Mouse (Mus musculus) activated CD4-positive, CD25-positive, alpha-beta regulatory T cell, adult 4 months (primary cell): Measurements from ENCODE around the gene Zfp507. TPM values are rescaled to one million over a fixed set of nuclear protein-coding genes. Genes with fewer than 3 reads are reported as not detected.

Experiments
- ATAC-seq: one replicate; pipeline ENCODE4 v1.8.0; 2017
- polyA plus RNA-seq, 2 experiments: library from polyadenylated mRNA; unstranded; fragments of 100-300 nt; shearing (Covaris generic); gene quantifications; one replicate each; pipeline ENCODE4 v1.2.1; 2017

Gene Zfp507
- polyA plus RNA-seq = 1 to 10 TPM; 4.6 to 6.8 TPM

DNA sequence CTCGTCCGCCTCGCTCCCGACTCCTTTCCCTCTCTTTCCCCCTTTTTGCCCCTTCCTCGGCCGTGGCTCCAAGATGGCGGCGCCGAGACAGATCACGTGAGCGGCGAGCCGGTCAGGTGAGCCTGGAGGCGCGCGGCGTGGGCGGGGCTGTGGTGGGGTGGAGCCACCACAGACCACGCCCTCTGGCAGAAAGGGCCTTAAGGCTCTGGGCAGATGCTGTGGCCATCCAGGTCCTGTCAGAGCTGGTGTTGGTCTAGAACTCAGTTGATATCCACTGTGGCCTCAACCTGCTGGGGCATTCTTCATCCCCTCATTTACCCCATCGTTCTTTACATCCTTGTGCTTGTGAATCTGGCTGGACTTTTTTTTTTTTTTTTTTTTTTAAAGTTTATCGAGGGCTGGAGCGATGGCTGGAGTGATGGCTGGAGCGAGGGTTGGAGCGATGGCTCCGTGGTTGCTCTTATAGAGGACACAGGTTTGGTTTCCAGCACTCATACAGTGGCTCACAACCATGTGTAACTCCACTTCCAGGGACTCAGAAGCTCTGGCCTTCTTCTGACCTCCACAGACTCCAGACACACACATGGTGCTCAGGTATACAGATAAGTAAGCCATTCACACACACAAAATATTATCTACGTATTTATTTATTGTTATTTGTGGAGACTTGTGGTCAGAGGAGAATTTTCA is at the start of gene Zfp507:
Gene Zfp507 (minus strand): TSS at position 98 of the 690 bp plus-strand sequence.
- peak; percentile 83 for ATAC-seq

DNA sequence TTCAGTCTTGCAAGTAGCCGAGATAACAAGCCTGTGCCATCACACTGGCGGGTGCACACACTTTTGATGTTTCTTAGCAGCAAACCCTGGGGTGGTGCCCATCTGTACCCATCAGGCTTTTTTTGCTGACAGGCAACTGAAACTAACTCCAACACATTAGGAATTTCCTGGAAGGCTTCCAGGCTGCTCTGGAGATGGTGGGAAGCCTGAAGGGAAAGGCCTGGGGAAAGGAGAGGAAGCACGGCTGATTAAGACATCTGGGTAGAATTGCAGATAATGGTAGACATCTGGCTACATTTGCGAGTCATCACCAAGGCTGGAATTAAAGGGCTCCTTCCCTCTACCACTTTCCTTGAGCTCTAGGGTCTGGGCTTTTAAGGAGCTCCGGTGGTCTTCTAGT is 47.6 kb upstream of the Zfp507 start:
- ATAC-seq = no peak

DNA sequence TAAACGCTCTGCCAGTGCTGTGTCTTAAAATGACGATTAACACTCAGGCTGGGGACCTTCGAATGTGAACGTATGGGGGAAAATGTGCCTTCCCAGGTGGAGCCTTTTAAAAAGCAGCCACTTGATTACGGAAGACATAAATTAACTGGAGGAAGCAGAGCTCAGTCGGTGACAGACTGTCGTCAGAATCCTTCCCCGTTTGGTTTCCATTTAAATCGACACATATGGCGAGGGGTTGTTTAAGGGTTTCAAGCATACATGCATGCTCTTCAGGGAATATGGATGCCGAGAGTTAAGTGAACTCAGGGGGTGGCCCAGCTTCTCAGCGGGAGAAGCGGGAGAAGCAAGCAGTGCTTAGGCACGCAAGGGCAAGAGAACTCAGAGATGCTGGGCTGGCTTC is 45.7 kb upstream of the Zfp507 start:
- no peak for ATAC-seq

DNA sequence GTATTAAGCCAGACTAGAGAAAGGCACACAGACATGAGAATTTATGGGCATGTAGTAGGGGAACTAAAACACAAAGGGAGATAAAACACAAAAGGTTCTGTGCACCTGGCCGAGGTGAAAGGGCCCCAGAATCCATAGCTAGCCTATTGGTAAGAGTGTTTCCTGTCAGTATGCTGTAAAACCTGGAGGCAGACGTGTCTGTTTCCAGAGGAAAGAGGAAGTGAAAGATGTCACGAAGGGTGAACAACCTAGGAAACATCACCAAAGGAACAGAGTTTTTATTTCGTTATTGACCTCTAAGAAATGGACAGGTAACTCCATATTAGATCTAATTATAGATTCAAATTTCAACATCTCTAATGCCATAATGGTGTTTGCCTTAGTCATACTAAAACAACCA is 37.7 kb upstream of the Zfp507 start:
- no peak for ATAC-seq

DNA sequence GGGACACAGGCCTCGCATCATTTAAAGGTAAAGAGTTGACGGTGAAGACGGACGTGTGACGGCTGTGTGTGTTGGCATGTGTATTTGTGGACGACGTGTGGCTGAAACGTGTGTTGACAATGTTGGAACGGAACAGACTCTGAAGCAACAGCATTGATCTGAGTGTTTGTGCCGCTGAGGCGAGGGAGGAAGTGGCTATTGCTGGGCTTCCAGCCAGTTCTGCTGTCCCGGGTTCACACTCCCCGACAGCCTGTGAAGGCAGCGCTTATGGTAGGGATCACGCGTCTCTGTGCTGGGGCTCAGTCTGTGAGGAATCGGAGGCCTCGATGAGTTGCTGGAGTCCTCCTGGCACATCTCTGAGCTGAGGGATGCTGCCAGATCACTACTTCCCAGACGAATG is 34.0 kb upstream of the Zfp507 start:
- no peak for ATAC-seq

DNA sequence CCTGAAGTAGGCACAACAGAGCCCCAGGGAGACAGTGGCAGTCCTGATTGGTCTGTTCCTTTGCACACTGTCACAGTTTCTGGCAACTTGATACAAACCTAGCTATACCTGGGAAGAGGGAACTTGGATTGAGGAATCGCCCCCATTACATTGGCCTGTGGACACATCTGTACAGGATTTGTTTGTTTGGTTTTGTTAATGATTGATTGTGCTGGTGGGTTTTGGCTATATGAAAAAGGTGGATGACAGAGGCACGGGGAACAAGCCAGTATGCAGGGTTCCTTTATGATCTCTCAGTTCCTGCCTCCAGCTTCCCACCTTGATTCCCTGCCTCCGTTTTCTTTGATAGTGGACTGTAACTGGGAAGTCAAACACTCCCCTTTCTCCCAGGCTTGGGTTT is 33.6 kb upstream of the Zfp507 start:
- no peak for ATAC-seq

DNA sequence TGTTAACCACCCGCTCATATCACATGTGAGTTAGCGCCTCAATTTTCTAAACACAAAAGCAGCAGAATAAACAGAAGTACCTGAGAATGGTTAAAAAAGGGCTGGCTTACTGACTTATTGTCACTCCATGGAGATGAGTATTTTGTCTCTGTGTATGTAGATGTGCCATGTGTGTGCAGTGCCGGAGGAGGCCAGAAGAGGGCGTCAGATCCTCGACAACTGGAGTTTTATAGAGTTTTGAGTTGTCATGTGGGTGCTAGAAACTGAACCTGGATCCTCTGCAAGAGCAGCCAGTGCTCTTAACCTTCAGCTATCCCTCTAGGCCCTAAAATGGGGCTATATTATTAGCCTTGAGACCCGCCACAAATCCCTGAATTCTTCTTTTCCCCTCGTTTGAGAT is 27.3 kb upstream of the Zfp507 start:
- ATAC-seq = no peak

DNA sequence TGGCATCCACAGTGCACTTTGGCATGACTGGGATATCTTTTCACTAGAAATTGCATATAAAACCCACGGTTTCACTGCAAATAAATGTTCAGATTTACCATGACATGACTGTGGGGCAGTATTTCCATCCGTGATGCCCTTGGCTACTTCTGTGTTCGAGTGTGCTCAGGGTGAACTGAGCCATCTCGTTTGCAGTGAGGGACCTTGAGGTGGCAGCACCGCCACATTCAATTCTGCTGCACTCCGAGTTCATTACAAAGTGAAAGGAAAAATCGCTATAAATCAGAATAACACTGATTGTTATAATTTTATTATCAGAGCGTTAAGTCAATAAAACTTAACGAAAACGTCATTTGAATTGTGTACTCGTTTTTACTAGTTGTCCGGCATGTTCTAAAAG is 21.1 kb upstream of the Zfp507 start:
- ATAC-seq = no peak

DNA sequence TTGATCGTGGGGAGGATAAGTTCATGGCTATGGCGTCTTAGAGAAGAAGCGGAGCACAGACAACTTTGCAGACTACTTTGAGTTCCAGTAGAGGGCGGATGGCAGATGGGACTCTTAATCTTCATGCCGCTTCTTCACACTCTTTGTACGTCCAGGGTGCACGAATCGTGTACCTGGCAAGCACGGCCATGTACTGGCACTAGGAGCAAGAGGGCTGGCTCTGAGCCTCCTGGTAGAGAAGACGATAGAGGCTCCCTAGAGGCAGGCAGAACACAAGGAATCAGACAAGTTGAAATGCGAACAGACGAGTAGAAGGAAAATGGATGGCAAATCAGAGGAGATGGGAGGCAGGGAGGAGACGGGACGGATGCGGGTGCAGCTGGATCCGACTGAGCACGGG is 19.5 kb upstream of the Zfp507 start:
- ATAC-seq = no peak

DNA sequence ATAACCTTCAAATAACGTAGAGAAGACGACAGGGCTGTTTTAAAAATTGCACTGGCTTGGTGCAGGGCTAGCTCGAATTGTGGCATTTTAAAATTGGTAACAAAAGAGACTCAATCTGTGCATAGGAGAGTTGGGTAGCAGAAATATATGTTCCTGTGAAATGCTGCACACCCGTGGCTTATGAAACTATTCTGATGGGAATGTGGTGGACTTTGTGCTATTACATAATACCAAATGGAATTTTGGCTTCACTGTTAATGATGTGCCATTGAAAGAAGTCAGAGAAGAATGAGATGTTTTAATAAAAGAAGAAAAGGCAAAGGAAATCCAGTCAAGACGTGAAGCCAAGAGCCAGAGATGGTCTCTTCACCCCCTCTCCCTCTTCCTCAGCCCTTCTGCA is 18.6 kb upstream of the Zfp507 start:
- ATAC-seq = no peak

DNA sequence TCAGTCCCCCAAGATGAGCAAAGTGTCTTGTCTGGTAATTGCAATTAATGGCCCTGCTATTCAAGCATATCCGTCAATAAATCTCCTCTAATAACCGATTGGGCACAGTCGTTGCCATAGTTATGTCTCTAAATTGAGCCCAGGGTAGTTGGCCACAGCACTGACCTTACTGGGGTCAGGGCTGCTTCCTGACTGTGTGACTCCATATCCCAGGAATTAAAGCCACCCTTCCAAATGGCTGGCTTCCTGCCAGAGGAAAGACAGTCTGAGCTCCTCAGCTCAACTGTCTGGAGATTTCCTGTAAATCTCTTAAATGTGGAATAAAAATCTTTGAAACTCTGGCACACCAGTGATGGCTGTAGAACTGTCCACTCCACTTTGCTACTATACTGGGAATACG is 16.7 kb upstream of the Zfp507 start:
- ATAC-seq = no peak

DNA sequence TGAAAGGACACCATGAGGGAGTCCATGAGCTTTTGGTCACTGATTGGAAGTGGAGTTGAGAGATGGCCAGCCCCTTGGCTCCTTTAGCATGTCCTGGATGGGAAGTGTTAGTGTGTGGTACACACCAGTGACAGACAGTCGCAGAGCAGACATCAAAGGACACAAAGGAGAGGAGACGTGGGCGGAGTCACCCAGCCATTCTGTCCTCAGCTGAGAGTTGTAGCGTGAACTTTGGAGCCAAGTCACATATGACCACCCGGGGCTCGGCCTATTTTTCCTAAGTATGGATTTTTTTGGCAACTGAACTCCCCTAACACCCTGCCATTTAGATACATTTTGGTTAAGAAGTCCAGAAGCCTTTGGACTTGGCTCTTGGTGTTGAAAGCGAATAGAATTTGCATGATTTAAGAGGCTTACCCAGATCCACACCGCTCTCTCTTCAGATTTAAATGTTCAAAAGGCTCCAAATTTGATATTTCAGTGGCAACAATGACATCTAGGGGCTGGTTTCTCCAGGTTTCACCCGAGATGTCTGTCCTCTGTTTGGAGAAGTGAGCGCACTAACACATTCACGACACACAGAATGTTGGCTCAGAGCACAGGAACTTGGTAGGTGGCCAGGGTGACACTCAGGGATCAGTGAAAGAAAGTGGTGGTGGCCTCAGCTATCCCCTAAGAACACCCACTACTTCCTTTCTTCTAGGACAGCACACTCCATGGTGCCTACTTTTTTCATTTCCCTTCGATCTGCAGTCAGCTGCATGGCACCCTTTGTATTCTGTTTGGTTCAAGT is 12.2 kb upstream of the Zfp507 start:
- ATAC-seq = no peak

DNA sequence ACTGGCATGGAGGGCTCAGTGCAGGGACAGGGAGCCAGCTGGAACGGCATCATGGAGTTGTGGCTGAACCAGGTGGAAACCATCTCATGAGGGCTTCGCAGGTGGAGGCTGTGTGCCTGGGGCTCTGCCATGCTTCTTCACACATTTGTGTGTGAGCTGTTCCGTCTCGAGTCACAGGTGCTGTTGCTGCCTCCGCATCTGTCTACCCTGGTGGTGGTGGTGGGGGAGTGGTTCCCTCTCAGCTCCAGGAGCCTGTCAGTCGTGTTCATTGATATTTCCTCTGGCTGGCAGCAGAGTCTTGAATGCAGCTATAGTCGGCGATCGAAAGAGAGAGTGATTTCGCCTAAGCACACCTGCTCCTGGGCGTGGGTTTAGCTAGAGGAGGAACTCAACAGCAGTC is 10.5 kb upstream of the Zfp507 start:
- no peak for ATAC-seq

DNA sequence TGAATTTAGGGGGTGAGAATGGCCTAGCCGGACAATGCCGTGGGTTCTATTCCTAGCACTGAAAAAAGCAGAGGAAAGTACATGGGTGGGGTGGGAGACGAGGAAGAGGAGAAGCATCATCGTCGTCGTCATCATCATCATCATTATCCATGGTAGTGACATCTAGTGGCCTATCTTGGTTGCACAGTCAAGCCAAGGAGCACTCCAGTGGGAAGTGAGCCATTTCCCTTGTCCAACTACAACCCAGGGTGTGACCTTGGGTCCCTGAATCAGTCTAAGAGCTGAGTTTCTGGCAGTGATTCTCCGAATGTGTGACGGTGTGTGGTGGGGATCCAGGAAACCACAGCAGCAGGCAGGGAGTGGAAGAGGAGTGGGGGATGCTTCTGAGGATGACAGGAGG is 7.9 kb upstream of the Zfp507 start:
- ATAC-seq = no peak

DNA sequence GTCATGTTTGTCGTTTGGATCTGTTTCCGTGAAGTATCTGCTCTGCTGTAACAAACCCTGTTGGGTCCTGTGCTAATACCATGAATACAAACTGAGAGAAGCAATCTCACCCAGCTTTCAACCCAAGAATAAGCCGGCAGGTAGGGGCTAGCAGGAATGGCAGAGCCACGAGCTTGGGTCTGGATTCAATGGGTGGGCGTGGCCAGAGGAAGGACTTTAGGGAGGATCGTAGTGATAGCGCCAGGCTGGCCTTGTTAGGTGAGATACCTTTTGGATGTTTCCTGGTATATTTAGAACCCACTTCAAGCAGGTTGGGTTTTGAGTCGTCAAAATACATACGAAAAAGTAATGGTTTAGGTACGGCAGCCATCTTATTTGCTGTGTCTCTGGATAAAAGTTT is 1.4 kb upstream of the Zfp507 start:
- no peak for ATAC-seq

DNA sequence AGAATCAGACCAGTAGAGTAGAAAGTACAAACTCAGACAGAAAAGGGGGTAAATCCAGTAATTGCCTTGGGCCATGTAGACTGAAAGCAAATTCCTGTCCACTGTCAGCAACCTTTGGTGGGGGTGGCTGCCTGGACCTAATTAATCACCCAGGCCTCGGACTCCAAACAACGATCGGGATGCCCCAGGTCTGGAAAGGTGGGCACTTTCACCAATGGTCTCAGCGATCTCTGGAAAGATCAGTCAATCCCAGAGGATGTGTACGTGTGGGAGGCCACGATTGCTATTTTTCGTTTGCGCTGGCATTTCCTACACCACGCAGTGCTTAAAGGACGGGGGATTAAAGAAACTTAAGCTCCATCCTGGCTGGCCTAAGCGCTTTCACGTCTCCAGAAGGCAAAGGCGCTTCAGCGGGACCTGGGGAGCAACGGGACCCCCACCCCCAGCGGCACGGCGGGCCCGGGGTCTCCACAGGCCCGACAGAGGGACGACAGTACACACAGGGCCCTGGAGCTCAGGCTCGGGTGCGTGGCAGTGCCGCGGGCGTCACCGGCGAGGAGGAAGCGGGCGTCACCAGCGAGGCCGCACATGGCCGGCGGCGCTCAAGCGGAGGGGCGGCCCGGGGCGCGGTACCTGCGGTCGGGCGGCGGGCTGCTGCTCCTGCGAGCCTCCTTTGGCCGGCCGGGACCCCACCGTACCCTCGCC is 450 bp downstream of the Zfp507 start:
- ATAC-seq = peak; percentile 88

DNA sequence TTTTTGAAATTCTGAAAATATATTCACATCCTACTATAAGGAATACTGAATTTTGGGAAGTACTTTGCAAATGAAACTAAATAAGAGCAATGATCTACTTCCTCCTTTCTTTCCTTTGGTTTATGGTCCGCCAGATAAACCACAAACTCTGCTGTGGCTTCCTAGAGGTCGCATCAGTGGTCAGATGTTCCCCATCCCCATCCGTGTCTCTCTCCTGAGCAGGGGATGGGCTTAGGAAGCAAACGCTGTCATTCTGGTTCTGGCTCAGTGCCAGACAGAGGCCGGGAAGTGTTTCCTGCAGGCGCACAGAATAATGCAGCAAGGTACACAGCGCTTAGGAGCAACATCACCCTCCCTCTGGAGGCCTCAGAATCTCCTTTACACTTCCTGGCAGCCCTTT is 6.7 kb downstream of the Zfp507 start:
- ATAC-seq = no peak

DNA sequence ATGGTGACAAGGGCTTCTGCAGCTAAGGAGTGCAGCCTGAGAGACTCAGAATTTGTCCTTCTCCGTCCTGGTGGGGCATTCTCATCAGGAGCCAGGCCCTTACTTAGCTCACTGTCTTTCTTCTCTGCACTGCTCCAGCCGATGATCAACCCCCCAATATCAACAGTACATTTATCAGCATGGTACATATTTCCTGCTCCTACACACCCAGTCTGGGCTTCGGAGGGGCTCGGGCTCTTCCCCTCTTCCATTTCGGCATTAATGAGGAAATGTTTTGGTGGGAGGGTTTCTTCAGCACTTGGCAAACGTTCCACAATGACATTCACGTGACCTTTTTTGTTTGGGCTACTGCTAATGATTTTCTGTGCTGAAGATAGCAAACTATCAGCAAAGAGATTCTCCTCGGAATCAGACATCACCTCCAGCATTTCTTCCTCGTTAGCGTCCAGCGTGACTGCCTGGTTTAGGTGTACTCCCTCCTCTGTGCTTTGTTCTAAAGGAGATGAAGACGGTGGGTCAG is 8.6 kb downstream of the Zfp507 start:
- no peak for ATAC-seq

DNA sequence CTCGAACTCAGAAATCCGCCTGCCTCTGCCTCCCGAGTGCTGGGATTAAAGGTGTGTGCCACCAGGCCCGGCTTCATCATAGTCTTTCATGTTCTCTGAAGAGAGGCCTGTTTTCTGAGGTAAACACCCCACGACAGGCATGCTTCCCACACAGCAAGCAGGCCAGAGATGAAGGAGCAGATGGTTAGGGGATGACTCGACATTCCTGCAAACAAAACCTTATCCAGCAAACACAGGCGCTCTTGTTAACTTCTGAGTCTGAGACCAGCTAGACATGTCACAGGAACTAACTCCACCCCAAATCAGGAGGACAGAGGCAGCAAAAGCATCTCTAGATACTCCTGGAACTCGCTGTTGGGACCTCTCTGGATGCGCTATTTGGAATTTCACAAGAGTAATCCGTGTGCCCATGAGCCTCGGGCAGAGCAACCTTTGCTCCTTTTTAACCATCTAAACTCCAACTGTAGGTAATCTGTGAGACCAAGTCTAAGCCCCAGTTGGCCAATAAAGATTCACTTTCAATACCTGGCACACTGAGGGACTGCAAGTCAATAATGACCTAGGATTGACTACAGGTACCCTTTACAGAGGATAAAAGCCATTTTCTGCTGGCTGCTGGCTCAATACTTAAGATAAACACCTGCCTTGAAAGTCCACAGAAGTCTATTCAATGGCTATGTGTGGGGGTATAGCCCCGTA is 10.5 kb downstream of the Zfp507 start:
- no peak for ATAC-seq

DNA sequence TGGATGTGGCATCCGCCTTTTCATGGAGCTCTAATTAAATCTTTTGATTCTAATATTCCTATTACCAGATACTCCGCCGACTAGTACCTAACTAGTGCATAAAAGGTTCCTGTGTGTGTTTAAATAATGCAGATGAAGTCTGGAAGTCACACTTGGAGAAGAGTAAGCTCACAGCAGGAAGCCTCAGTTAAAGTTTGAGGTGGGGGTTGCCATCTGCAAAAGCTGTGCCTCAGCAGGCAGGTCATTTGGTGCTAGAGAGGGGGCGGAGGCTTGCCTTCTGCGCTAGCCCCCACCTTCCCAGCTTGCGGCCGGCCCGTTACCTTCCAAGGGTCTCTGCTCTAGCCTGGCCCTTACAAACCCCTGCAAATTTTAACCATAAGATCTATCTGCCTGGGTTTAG is 11.9 kb downstream of the Zfp507 start:
- ATAC-seq = no peak

DNA sequence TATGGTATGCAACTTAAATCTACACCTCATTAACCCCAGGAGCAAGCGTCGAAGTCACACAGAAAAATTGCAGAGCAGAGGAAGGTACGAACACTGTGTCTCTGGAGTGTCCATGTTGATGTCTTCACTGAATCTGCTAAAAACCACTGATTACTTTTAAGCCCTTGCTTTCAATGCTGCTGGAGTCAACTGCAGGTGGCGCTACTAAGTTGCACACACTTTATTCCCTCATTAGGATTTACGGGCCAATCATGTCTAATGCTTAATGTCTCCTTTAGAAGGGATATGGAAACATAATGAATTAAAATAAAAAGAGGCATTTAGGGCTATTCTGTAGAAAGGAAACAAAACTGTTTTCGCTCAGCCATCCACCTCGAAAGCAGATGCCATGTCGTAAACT is 12.6 kb downstream of the Zfp507 start:
- no peak for ATAC-seq

DNA sequence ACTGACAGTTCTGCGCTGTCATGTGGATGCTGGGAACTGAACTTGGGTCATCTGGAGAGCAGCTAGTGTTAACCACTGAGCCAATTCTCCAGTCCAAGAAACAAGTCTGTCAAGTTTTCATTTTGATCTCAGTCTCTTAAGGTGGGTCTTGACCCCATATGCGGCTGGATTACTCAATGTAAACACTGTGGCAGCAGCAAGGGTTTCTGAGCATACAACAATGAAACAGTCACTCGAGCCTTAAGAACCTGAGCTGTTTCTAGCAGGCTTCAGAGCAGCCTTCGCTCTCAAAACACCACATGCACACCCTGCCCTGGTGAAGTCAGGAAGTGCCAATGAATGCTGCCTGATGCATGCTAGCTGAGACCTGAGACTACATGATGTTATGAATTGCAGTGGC is 17.2 kb downstream of the Zfp507 start:
- ATAC-seq = no peak

DNA sequence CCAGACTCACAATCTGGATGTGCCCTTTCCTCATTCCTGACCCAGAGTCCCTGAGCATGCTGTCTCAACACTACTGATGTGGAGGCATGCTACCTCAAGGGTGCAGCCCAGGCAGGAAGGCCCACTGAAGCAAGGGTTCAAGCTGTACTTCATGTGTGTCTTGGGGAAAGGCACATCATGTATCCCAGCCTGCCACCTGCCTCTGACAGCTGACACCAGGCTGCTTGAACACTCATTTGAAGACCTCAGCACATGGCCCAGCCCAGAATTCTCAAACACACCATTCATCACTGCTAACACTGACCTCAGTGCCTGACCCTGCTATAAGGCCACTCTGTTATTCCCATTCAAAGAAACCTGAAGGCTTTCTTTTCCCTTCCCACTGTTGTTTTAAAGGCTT is 20.6 kb downstream of the Zfp507 start:
- ATAC-seq = no peak
